Mouse (Mus musculus) ES-E14 (cell line): Measurements from ENCODE around the gene Dchs1. TPM values are rescaled to one million over a fixed set of nuclear protein-coding genes. Genes with fewer than 3 reads are reported as not detected.

Experiments used
- DNase-seq: peaks from one replicate; pipeline ENCODE4 v3.0.0-alpha.2; 2013; ENCODE audit warnings: low read depth, low spot score
- H3K27ac ChIP-seq: 2 replicates; pipeline ENCODE4 v1.5.1; 2012; ENCODE audit warnings: low read depth, mild to moderate bottlenecking, low read length, moderate library complexity, mixed read lengths; ENCODE audit not compliant: poor library complexity, insufficient read depth, severe bottlenecking
- H3K36me3 ChIP-seq: 2 replicates; pipeline ENCODE4 v1.6.1; 2012; ENCODE audit warnings: mild to moderate bottlenecking, low read length, moderate library complexity, mixed read lengths; ENCODE audit not compliant: control insufficient read depth, poor library complexity, insufficient read depth, severe bottlenecking
- H3K4me1 ChIP-seq, 2 experiments: fragments of 150-350 bp in 1 of 2; sonication (generic) in 1 of 2; 2 replicates each; pipeline ENCODE4 v1.6.1; 2012; ENCODE audit warnings: low read length in 2 of 2, mild to moderate bottlenecking in 1 of 2, mixed read lengths in 1 of 2; ENCODE audit not compliant: control insufficient read depth in 2 of 2, insufficient read depth in 2 of 2, poor library complexity in 1 of 2
- H3K4me3 ChIP-seq, 2 experiments: fragments of 150-350 bp in 1 of 2; sonication (generic) in 1 of 2; 2 replicates each; pipeline ENCODE4 v1.5.1; 2012; ENCODE audit warnings: low read length in 2 of 2, low read depth in 1 of 2, mild to moderate bottlenecking in 1 of 2, mixed read lengths in 1 of 2; ENCODE audit not compliant: insufficient read depth in 1 of 2, poor library complexity in 1 of 2, severe bottlenecking in 1 of 2
- H3K9ac ChIP-seq: 2 replicates; pipeline ENCODE4 v1.6.1; 2012; ENCODE audit warnings: low read depth, mild to moderate bottlenecking, low read length, mixed read lengths; ENCODE audit not compliant: poor library complexity, insufficient read depth, severe bottlenecking
- H3K9me3 ChIP-seq: fragments of 150-350 bp; sonication (generic); 2 replicates; pipeline ENCODE4 v1.6.1; 2012; ENCODE audit warnings: low read depth, mild to moderate bottlenecking, low read length; ENCODE audit not compliant: control insufficient read depth, insufficient read depth
- CHD2 ChIP-seq: IDR thresholded peaks from 2 replicates; pipeline ENCODE4 v1.6.1; 2014; ENCODE audit warnings: mild to moderate bottlenecking, low read depth, low read length, inconsistent platforms
- HCFC1 ChIP-seq: IDR thresholded peaks from 2 replicates; pipeline ENCODE4 v1.6.1; 2012; ENCODE audit warnings: low read length, inconsistent platforms, borderline replicate concordance; ENCODE audit not compliant: insufficient read depth
- MAFK ChIP-seq: IDR thresholded peaks from 2 replicates; pipeline ENCODE4 v1.6.1; 2014; ENCODE audit warnings: mild to moderate bottlenecking, low read depth, low read length, inconsistent platforms; ENCODE audit not compliant: insufficient read depth
- ZC3H11A ChIP-seq: IDR thresholded peaks from 2 replicates; pipeline ENCODE4 v1.6.1; 2012; ENCODE audit warnings: low read depth, mild to moderate bottlenecking, inconsistent platforms, low read length, borderline replicate concordance
- ZNF384 ChIP-seq: IDR thresholded peaks from 2 replicates; pipeline ENCODE4 v1.6.1; 2012; ENCODE audit warnings: low read depth, low read length, inconsistent platforms
- in situ Hi-C, 2 experiments: fragments of 600-800 bp; cut with MboI; formaldehyde crosslinking; loops; one replicate each; pipeline ENCODE4 v1.15.1; 2025; ENCODE audit warnings: low sequenced_read_pairs in 2 of 2, inconsistent platforms in 1 of 2; ENCODE audit not compliant: unreplicated experiment in 2 of 2
- total RNA-seq: library from RNA; depleted of rRNA; stranded (reverse); fragments of 300-350 nt; gene quantifications from 2 replicates; pipeline ENCODE4 v1.2.3, GENCODE M21; 2012; rRNA removed

Dchs1 gene
- total RNA-seq, 1 experiment, result 3.3 TPM

- no peaks in the 10 kb centered on the region for H3K36me3 ChIP-seq
- H3K9ac ChIP-seq, result no peak overlapping the region
- peak overlapping the region; percentile 6 to 30; a peak in 1 of 4 replicates for H3K4me3 ChIP-seq
- in situ Hi-C loops, result no loop called here
- TF ChIP-seq MAFK (no peak), CHD2 (no peak), HCFC1 (no peak), ZNF384 (no peak), ZC3H11A (no peak)
- H3K27ac ChIP-seq, result no peak overlapping the region
- DNase-seq, result no peak
- no peaks in the 10 kb centered on the region for H3K9me3 ChIP-seq
- no peaks in the 10 kb centered on the region for H3K4me1 ChIP-seq
These were observed 84.3 kb downstream of the Dchs1 start for GRCm38 (mm10) chr7:105703184-105703583.

Other genes with a start within 250 kb of the Dchs1 start
- gene Smpd1, start 233.3 kb downstream of the Dchs1 start, total RNA-seq, result 19.4 and 22.8 TPM in 2 replicates
- 14.2 and 19.9 TPM in 2 replicates for gene Apbb1, start 206.0 kb downstream of the Dchs1 start, total RNA-seq
- 0.58 and 0.71 TPM in 2 replicates for gene Hpx, start 187.5 kb downstream of the Dchs1 start, total RNA-seq
- 28.5 and 29.5 TPM in 2 replicates for gene Trim3, start 154.1 kb downstream of the Dchs1 start, total RNA-seq
- gene Timm10b, start 147.6 kb downstream of the Dchs1 start, total RNA-seq, result 75.4 and 85.5 TPM in 2 replicates
- 46.5 and 62.9 TPM in 2 replicates for gene Arfip2, start 147.2 kb downstream of the Dchs1 start, total RNA-seq
- 9.2 and 35.6 TPM in 2 replicates for gene Gm45799, start 147.1 kb downstream of the Dchs1 start, total RNA-seq
- gene Dnhd1, start 136.8 kb downstream of the Dchs1 start, total RNA-seq, result 0.32 and 0.98 TPM in 2 replicates
- gene Ilk, start 51.1 kb downstream of the Dchs1 start, total RNA-seq, result 36.9 and 61.4 TPM in 2 replicates
- 25.3 and 35.6 TPM in 2 replicates for gene Rrp8, start 50.3 kb downstream of the Dchs1 start, total RNA-seq
- 173 and 192 TPM in 2 replicates for gene Taf10, start 43.3 kb downstream of the Dchs1 start, total RNA-seq
- 53.1 and 78.4 TPM in 2 replicates for gene Tpp1, start 35.4 kb downstream of the Dchs1 start, total RNA-seq
- 325 and 371 TPM in 2 replicates for gene Mrpl17, start 23.4 kb upstream of the Dchs1 start, total RNA-seq
- 0.09 TPM in 1 of 2 replicates, not detected in the other for gene Gm4070, start 166.3 kb upstream of the Dchs1 start, total RNA-seq